Mouse (Mus musculus) myocyte (in vitro differentiated cells): ENCODE data around the gene Rbp7.

Experiments
- CEBPB ChIP-seq: IDR thresholded peaks from 2 replicates; pipeline ENCODE4 v1.6.1; 2011; ENCODE audit warnings: mild to moderate bottlenecking, moderate library complexity; ENCODE audit not compliant: poor library complexity, insufficient read depth, severe bottlenecking
- E2F4 ChIP-seq: IDR thresholded peaks from one replicate; pipeline ENCODE4 v1.6.1; 2011; ENCODE audit warnings: mild to moderate bottlenecking, control low read depth, moderate library complexity; ENCODE audit not compliant: insufficient read depth
- MAX ChIP-seq: IDR thresholded peaks from one replicate; pipeline ENCODE4 v1.6.1; 2011; ENCODE audit warnings: low read depth, mild to moderate bottlenecking, control low read depth
- MYOG ChIP-seq, 3 experiments: IDR thresholded peaks; one replicate each; pipeline ENCODE4 v1.6.1; 2011; ENCODE audit warnings: control low read depth in 2 of 3, low read depth in 2 of 3, mild to moderate bottlenecking in 2 of 3; ENCODE audit not compliant: insufficient read length in 2 of 3, control insufficient read depth in 1 of 3, insufficient read depth in 1 of 3
- POLR2A ChIP-seq: IDR thresholded peaks from one replicate; pipeline ENCODE4 v1.6.1; 2011; ENCODE audit warnings: low read depth, mild to moderate bottlenecking, control low read depth, moderate library complexity; ENCODE audit not compliant: insufficient read length
- POLR2AphosphoS2 ChIP-seq: IDR thresholded peaks from one replicate; pipeline ENCODE4 v1.6.1; 2011; ENCODE audit warnings: low read depth, control low read depth; ENCODE audit not compliant: insufficient read length
- TCF12 ChIP-seq: IDR thresholded peaks from one replicate; pipeline ENCODE4 v1.6.1; 2011; ENCODE audit warnings: mild to moderate bottlenecking, control low read depth; ENCODE audit not compliant: poor library complexity, insufficient read depth, severe bottlenecking
- TCF3 ChIP-seq: IDR thresholded peaks from one replicate; pipeline ENCODE4 v1.6.1; 2011; ENCODE audit warnings: low read depth, control low read depth; ENCODE audit not compliant: insufficient read length
- USF1 ChIP-seq: IDR thresholded peaks from one replicate; pipeline ENCODE4 v1.6.1; 2011; ENCODE audit warnings: low read depth, mild to moderate bottlenecking, control low read depth, moderate library complexity

GRCm38 (mm10) chr4:149496612-149497011 lies 41.8 kb upstream of the Rbp7 start:
- TF ChIP-seq POLR2A, result no peak
- TF ChIP-seq USF1, result no peak
- no peak for TF ChIP-seq MAX
- no peak for TF ChIP-seq POLR2AphosphoS2
- no peak for TF ChIP-seq CEBPB
- TF ChIP-seq E2F4, result no peak
- no peak for TF ChIP-seq TCF12
- no peak for TF ChIP-seq MYOG (IDR thresholded peaks at IDR 0.05; ENCODE audit: control insufficient read depth in 1 of 3, insufficient read depth in 1 of 3, insufficient read length in 2 of 3, low read depth in 2 of 3)
- no peak for TF ChIP-seq TCF3
